Mouse (Mus musculus): ENCODE data around the gene Dvl1. TPM values are rescaled to one million over a fixed set of nuclear protein-coding genes. Genes with fewer than 3 reads are reported as not detected.

Dvl1 gene
- polyA plus RNA-seq, 1 experiment from 2014 or later, result 2.4 TPM

DNA sequence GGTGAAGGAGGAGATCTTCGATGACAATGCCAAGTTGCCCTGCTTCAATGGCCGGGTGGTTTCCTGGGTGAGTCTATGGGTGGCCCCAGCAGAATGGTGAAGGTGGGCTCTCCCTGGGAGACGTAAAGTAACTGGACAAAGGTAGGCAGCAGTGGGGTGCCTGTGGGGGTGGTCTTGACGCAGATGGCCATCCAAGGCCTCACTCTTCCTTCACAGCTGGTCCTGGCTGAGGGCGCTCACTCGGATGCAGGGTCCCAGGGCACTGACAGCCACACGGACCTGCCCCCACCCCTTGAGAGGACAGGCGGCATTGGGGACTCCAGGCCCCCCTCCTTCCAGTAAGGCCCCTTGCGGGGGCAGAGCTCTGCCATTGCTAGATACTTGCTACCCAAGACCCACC, 6.2 kb downstream of the Dvl1 start:
- WGBS (ENCODE audit: insufficient replicate concordance), result 88% methylated on average over 9 of the region's 9 CpGs
- Histone ChIP-seq H3K9ac (no peak overlapping the region), H3K36me3 (peaks cover 59% of the 10 kb centered on the region), H3K4me2 (no peak overlapping the region), H3K27me3 (no peaks in the 10 kb centered on the region), H3K9me3 (replicated peaks) (no peaks in the 10 kb centered on the region), H3K27ac (no peak overlapping the region), H3K4me3 (replicated peaks) (no peak overlapping the region), H3K4me1 (replicated peaks) (peaks cover 55% of the 10 kb centered on the region)
- ATAC-seq (ENCODE audit: low read depth) (no peak), DNase-seq (no peak)

DNA sequence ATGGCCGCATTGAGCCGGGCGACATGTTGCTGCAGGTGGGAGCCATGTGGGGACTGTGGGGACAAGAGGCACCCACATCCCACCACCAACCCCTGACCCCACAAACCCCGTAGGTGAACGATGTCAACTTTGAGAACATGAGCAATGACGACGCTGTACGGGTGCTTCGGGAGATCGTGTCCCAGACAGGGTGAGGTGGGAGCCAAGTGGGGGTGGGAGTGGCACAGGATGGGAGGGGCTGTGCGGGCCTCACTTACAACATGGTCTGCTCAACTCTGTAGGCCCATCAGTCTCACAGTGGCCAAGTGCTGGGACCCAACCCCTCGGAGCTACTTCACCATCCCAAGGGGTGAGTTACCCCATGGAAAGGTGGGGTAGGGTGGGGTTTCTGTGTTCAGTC, 7.8 kb downstream of the Dvl1 start:
- WGBS (ENCODE audit: insufficient replicate concordance), result 91% methylated on average over 12 of the region's 12 CpGs
- Histone ChIP-seq H3K27me3 (no peaks in the 10 kb centered on the region), H3K27ac (no peak overlapping the region), H3K4me1 (replicated peaks) (peaks cover 39% of the 10 kb centered on the region), H3K9ac (no peak overlapping the region), H3K4me2 (no peak overlapping the region), H3K36me3 (peaks cover 71% of the 10 kb centered on the region), H3K4me3 (replicated peaks) (no peak overlapping the region), H3K9me3 (replicated peaks) (no peaks in the 10 kb centered on the region)
- ATAC-seq (ENCODE audit: low read depth) (no peak), DNase-seq (no peak)

DNA sequence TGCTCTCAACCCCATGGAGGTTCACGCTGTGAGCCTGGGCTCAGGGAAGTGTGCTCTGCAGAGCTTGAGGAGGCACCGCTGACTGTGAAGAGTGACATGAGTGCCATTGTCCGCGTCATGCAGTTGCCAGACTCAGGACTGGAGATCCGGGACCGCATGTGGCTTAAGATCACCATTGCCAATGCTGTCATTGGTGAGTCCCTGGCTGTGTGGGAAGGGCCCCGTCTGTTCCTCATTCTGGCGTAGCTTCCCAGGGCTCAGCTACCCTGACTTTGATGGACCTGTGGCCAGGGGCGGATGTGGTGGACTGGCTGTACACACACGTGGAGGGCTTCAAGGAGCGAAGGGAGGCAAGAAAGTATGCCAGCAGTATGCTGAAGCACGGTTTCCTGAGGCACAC, 8.9 kb downstream of the Dvl1 start:
- ATAC-seq (ENCODE audit: low read depth) (no peak), DNase-seq (no peak)
- WGBS (ENCODE audit: insufficient replicate concordance), result 83% methylated on average over 12 of the region's 12 CpGs
- H3K9ac ChIP-seq, result no peak overlapping the region
- no peaks in the 10 kb centered on the region for H3K27me3 ChIP-seq
- H3K4me2 ChIP-seq, result no peak overlapping the region
- H3K4me3 ChIP-seq (replicated peaks), result no peak overlapping the region
- H3K27ac ChIP-seq, result no peak overlapping the region
- peaks cover 79% of the 10 kb centered on the region for H3K36me3 ChIP-seq
- peaks cover 28% of the 10 kb centered on the region for H3K4me1 ChIP-seq (replicated peaks)
- H3K9me3 ChIP-seq (replicated peaks), result no peaks in the 10 kb centered on the region

DNA sequence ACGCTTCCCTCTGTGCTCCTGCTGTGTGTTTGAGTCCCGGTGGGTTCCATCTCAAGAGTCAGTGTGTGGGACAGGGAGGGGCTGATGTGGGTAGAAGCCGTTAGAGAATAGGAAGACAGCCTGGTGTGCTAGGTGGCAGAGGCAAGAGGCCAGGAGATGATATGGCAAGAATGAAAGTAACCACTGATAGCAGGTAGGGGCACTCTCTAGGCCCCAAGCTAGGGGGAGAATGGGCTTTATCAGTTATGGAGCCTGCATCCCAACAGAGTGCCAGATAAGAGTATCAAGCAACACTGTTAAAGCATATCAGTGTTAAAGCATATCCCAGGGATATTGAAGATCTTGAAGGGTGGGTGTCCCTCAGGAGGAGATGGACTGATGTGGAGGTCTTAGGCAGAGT, 9.7 kb downstream of the Dvl1 start:
- Histone ChIP-seq H3K27ac (no peak overlapping the region; the same call in 1 of the 2 replicates), H3K36me3 (peaks cover 80% of the 10 kb centered on the region)
- 30% methylated on average over 3 of the region's 3 CpGs for WGBS (ENCODE audit: insufficient replicate concordance)

DNA sequence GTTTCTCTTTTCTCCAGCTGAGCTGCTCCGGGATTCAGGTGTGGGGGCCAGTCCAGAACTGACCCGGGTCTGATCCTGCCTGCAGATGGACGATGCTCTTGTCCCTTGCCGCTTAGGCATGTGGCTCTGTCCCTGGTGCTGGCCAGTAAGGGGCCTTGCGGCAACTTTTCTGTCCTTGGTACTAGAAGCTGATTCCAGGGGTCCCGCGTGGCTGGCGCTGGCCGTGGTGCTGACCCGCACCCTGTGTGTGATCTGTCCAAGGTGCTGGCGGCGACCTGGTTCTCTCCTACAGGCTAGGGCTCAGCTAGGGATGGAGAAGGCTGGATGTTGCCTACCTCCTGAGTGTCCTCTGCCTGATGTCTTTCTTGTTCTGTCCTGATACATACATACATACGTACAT, 12.1 kb downstream of the Dvl1 start:
- Histone ChIP-seq H3K9ac (no peak overlapping the region), H3K27ac (no peak overlapping the region), H3K9me3 (replicated peaks) (no peaks in the 10 kb centered on the region), H3K36me3 (peaks cover 62% of the 10 kb centered on the region), H3K4me3 (replicated peaks) (no peak overlapping the region), H3K4me2 (no peak overlapping the region), H3K4me1 (replicated peaks) (peaks cover 24% of the 10 kb centered on the region), H3K27me3 (no peaks in the 10 kb centered on the region)
- 37% methylated on average over 13 of the region's 13 CpGs for WGBS (ENCODE audit: insufficient replicate concordance)
- DNase-seq (peak; percentile 60), ATAC-seq (ENCODE audit: low read depth) (no peak)

More for the DNA sequence above, 9.7 kb downstream of the Dvl1 start:
- no peaks in the 10 kb centered on the region for H3K27me3 ChIP-seq
- no peak overlapping the region for H3K9ac ChIP-seq
- H3K9me3 ChIP-seq (replicated peaks), result no peaks in the 10 kb centered on the region
- ATAC-seq (ENCODE audit: low read depth) (peak; percentile 57), DNase-seq (no peak)
- peaks cover 24% of the 10 kb centered on the region for H3K4me1 ChIP-seq (replicated peaks)
- H3K4me3 ChIP-seq (replicated peaks), result no peak overlapping the region
- peak overlapping the region; percentile 23 for H3K4me2 ChIP-seq

DNA sequence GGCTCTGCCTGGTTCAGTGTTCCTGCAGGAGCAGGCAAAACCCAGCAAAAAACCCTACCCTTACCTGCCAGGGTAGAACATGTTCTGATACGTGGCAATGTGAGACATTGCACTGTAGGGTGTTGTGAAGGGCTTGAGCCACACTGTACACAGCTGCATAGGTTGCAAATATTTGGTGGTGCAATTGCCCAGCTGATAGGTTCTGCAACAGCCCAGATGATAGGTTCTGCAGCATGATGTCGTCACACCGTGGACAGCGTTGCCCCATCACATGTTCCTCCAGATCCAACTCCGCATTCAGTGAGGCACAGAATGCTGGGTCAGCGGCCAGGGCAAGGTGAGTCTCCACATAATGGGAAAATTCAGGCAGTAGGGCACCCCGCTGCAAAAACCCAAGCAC, 14.6 kb downstream of the Dvl1 start:
- WGBS (ENCODE audit: insufficient replicate concordance), result 79% methylated on average over 7 of the region's 7 CpGs
- no peaks in the 10 kb centered on the region for H3K9me3 ChIP-seq (replicated peaks)

DNA sequence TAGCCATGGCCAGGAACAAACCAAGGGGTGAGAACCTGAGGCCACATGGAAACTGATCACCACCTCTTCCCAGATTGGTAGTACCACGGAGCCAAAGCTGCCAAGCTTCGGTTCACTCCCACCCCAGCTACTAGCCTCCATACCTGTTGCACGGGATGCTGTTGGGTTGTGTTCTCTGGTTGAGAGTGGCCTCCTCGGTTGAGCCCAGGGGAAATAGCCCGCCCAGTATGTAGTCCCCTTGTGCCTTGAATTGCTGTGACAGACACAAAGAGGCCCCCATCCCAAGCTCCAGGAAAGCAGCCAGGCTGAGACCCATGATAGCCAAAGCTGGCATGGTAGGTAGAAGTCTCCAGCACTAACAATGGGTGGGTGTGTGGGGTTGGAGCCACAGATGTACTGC, 15.8 kb downstream of the Dvl1 start, which contains the start of gene Tas1r3:
Gene Tas1r3, minus strand, starts transcription at position 362 of the 400 bp plus-strand sequence.
- H3K27ac ChIP-seq, result no peak within 1 kb of the TSS
- ATAC-seq (ENCODE audit: low read depth), result no peak
- H3K36me3 ChIP-seq, result peaks cover 46% of the 10 kb centered on the region
- H3K4me1 ChIP-seq (replicated peaks), result peaks cover 8% of the 10 kb centered on the region
- H3K9me3 ChIP-seq (replicated peaks), result no peaks in the 10 kb centered on the region
- no peaks in the 10 kb centered on the region for H3K27me3 ChIP-seq
- WGBS (ENCODE audit: insufficient replicate concordance), result 72% methylated on average over 5 of the region's 5 CpGs
- no peak within 1 kb of the TSS for H3K9ac ChIP-seq
- H3K4me2 ChIP-seq, result no peak within 1 kb of the TSS
- H3K4me3 ChIP-seq (replicated peaks), result no peak within 1 kb of the TSS
- DNase-seq, result no peak

More for the DNA sequence above, 14.6 kb downstream of the Dvl1 start:
- Histone ChIP-seq H3K27me3 (no peaks in the 10 kb centered on the region), H3K9ac (no peak overlapping the region), H3K27ac (no peak overlapping the region), H3K36me3 (peaks cover 56% of the 10 kb centered on the region), H3K4me2 (no peak overlapping the region), H3K4me3 (replicated peaks) (no peak overlapping the region), H3K4me1 (replicated peaks) (peaks cover 7% of the 10 kb centered on the region)
- DNase-seq (no peak), ATAC-seq (ENCODE audit: low read depth) (no peak)

DNA sequence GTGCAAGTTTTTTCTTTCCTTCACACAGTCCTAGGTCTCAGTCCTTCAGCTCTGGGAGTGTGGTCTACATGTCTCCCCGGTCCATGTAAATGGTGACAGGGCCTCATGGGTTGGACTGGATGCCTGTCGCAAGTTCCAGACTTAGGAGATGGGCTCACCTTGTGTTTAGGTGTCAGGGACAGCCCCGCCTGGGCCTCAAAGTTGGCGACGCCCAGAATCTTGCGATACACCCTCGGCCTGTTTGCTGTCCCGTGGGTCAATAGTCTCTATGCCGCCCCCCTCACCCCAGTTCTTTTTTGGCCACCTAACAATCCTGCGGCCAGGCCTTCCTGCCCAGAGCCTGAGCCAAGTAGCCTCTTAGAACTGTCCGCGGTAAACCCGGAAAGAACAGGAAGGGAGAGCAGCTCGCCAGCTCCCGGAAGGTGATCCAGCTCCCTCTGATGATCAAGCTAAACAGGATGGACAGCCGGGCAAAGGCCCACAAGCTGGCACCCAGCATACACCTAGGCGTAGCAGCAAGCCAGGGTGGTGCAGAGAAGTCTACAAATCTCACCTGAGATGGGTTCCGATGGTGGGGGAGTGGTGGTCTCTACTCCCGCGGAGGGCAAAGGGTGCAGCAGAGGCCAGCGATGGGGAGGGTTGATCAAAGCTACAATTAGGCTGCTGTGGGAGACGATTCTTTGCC, 21.6 kb downstream of the Dvl1 start:
- peaks cover 49% of the 10 kb centered on the region for H3K36me3 ChIP-seq
- peak overlapping the region; percentile 47 for H3K27ac ChIP-seq
- 6% methylated on average over 22 of the region's 22 CpGs for WGBS (ENCODE audit: insufficient replicate concordance)

DNA sequence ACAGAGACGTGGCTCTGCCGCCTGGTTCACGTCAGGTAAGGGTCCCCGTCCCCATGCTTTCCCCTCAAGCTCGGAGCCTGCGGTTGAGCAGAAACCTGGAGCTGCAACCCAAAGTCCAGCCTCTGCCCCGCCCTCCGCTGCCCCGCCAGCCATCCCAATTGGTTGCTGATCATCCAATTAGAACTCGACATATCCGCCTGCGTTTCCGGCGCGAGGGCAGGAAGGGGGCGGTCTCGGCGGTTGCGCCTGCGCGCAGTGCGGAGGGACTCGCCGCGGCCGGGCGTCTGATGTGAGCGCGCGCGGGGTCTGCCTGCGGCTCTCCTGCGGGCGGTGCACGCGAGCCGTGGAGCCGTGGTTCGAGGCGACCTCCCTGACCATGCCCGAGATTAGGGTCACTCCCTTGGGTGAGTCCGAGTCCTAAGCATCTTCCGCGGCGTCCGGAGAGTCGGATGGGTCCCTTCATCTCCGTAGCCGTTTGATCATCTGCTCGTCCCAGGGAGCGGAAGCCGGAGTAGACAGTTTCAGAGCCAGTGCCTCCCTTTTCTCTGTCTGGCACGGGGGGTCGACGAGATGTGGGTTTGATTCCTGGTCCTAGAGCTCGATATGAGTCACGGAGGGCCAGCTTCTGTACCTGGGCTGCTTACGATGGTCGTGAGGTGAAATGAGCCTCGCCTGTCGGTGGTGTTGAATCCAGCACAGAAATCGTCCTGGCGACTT, 22.3 kb downstream of the Dvl1 start, which contains the start of the genes Cptp and Ints11:
Gene Cptp, minus strand, starts transcription at position 124 of the 717 bp plus-strand sequence.
Gene Ints11, plus strand, starts transcription at position 230 of the 717 bp plus-strand sequence.
- H3K27me3 ChIP-seq, result no peaks in the 10 kb centered on the region
- H3K36me3 ChIP-seq, result peaks cover 56% of the 10 kb centered on the region
- peak within 1 kb of the TSS; percentile 97 for H3K4me2 ChIP-seq
- H3K27ac ChIP-seq, result peak within 1 kb of the TSS; percentile 47
- under 1% methylated on average over 63 of the region's 63 CpGs for WGBS (ENCODE audit: insufficient replicate concordance)
- peak within 1 kb of the TSS; percentile 89 for H3K9ac ChIP-seq
- H3K4me3 ChIP-seq (replicated peaks), result peak within 1 kb of the TSS; percentile 84
- H3K4me1 ChIP-seq (replicated peaks), result peaks cover 44% of the 10 kb centered on the region
- ATAC-seq (ENCODE audit: low read depth), result peak; percentile 96
- DNase-seq, result peak; percentile 96
- H3K9me3 ChIP-seq (replicated peaks), result no peaks in the 10 kb centered on the region

More for the DNA sequence above, 21.6 kb downstream of the Dvl1 start:
- Histone ChIP-seq H3K9me3 (replicated peaks) (no peaks in the 10 kb centered on the region), H3K4me1 (replicated peaks) (peaks cover 44% of the 10 kb centered on the region), H3K27me3 (no peaks in the 10 kb centered on the region), H3K4me3 (replicated peaks) (peak overlapping the region; percentile 84), H3K9ac (peak overlapping the region; percentile 83), H3K4me2 (peak overlapping the region; percentile 97)
- peak; percentile 32 for ATAC-seq (ENCODE audit: low read depth)
- no peak for DNase-seq

DNA sequence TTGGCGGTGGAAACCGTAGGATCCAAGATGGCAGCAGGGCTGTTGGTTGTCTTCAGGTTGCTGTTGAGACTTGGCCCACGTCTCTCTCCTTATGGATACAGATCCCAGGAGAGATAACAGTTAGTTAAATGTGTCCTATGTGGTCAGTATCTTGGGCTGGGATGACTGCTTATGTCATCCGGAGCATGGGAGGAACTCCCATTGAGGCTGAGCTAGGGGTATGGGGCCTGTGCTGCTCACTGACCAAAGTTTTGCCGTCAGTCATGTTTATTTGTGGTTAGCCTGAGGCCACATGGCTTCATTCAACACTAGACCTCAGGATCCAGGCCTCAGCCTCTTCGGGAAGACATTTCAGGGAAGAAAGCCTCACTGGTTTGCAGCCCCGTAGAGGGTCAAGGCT, 24.2 kb downstream of the Dvl1 start:
- Histone ChIP-seq H3K36me3 (peaks cover 59% of the 10 kb centered on the region), H3K9ac (no peak overlapping the region), H3K4me2 (0 out of 2 replicates have a peak overlapping the region, but pooled peaks have one; percentile 97), H3K27me3 (no peaks in the 10 kb centered on the region), H3K4me3 (replicated peaks) (peak overlapping the region; percentile 14; the same call in 1 of the 2 replicates), H3K27ac (no peak overlapping the region), H3K4me1 (replicated peaks) (peaks cover 44% of the 10 kb centered on the region), H3K9me3 (replicated peaks) (no peaks in the 10 kb centered on the region)
- DNase-seq (no peak), ATAC-seq (ENCODE audit: low read depth) (no peak)
- 74% methylated on average over 7 of the region's 7 CpGs for WGBS (ENCODE audit: insufficient replicate concordance)

DNA sequence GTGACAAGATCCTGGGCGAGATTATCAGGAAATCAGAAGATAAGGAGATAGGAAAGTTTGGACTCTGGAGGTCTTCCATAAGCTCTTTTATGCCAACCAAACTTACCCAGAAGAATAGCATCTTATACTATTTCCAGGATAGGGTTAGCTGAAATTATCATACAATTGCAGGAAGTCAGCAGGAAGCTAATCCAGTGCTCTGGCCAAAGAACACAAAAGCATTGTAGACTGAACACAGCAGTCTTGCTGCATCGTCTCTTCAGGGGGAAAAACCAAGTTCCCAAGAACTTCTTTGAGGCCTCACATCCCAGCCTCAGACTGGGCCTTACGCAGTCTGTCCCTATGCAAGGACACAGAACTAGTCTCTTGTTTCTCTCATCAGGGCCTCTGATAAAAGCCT, 36.4 kb downstream of the Dvl1 start:
- Histone ChIP-seq H3K36me3 (peaks cover 54% of the 10 kb centered on the region), H3K27me3 (no peaks in the 10 kb centered on the region), H3K27ac (no peak overlapping the region), H3K4me3 (replicated peaks) (no peak overlapping the region), H3K9ac (no peak overlapping the region), H3K4me1 (replicated peaks) (no peaks in the 10 kb centered on the region), H3K4me2 (no peak overlapping the region), H3K9me3 (replicated peaks) (no peaks in the 10 kb centered on the region)
- DNase-seq, result no peak
- 67% methylated on average over 3 of the region's 3 CpGs for WGBS (ENCODE audit: insufficient replicate concordance)
- no peak for ATAC-seq (ENCODE audit: low read depth)

Measured in liver, embryonic 13.5 days (tissue).